Mouse (Mus musculus) stomach, postnatal 0 days (tissue): ENCODE data around the gene Trim12c.

Experiments
- CTCF ChIP-seq: IDR thresholded peaks from 2 replicates; pipeline ENCODE4 v1.5.1; 2016; ENCODE audit warnings: antibody characterized with exemption, low read depth, mild to moderate bottlenecking, moderate library complexity
- EP300 ChIP-seq: optimal IDR thresholded peaks from 2 replicates; pipeline ENCODE3; 2016; ENCODE audit warnings: antibody characterized with exemption

DNA sequence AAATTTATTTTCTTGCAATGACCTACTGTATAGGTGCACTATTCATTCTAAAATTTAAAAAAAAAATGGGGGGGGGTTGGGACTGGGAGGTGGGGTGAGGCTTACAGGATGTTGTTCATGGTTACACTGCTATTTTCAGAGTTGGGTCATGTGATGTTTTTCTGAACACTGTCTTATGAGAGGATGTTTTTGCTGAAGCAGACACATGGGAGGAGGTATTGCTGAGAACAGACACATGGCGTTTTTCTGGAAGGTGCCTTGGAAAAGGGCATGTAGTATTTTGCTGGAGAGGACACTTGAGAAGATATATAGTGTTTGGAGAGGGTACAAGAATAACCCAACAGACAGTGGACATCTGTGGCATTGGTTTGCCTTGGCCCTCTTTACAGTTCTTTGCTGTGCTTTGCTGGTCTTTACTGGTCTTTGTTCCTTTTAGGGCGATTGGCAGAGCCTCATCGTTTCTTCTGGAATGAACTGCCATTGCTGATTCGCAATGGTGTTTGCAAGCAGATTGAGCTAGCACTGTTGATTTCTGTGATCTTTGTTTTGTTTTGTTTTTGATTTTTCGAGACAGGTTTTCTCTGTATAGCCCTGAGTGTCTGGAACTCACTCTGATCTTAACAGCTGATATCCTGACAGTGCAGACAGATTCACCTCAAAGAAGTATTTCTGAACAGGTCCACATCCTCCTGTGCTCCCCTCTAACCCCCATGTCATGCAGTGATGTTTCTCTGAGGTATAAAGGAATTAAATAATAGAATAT lies 61.3 kb downstream of the Trim12c start:
- no peak for TF ChIP-seq CTCF
- TF ChIP-seq EP300, result no peak
